Mouse (Mus musculus): ENCODE results near the gene Nts.

DNA sequence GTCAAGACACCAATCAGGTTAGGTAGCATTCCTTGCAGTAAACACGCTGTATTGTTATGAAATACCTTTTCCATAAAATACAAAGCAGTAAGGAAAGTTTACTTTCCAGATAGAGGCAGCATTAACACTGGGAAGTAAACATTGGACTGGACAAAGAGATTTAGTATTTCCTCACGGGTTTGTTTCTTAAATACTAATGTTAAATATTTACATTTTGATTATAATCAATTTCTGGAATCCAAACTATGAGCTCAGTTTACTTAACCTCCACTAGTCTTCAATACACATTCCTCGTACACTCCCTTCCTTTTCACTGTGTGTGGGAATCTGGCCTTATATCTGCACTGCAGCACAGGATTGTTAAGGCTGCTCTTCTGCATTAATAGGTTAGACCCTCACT, 37.6 kb upstream of the Nts start:
- TF ChIP-seq CTCF (IDR thresholded peaks at IDR 0.05; ENCODE audit: low read depth) (no peak), EP300 (IDR thresholded peaks at IDR 0.05; ENCODE audit: low read depth) (no peak)

Measured in liver, postnatal 0 days (tissue).